Mouse (Mus musculus): ENCODE measurements around the gene Pax5. TPM values are rescaled to one million over a fixed set of nuclear protein-coding genes. Genes with fewer than 3 reads are reported as not detected.

Gene Pax5
- total RNA-seq, 2 experiments from 2014 or later = not detected

GRCm38 (mm10) chr4:44708311-44708710 is 2.0 kb downstream of the Pax5 start:
- no peak for ATAC-seq (replicated peaks; ENCODE audit: low FRiP score, poor library complexity, severe bottlenecking)

GRCm38 (mm10) chr4:44706865-44707264 is 3.4 kb downstream of the Pax5 start:
- ATAC-seq (replicated peaks; ENCODE audit: low FRiP score, poor library complexity, severe bottlenecking) = no peak

GRCm38 (mm10) chr4:44705967-44706366 is 4.3 kb downstream of the Pax5 start:
- no peak for ATAC-seq (replicated peaks; ENCODE audit: low FRiP score, poor library complexity, severe bottlenecking)

- ATAC-seq (replicated peaks; ENCODE audit: low FRiP score, poor library complexity, severe bottlenecking) = no peak
Measured at GRCm38 (mm10) chr4:44705151-44705550, 5.1 kb downstream of the Pax5 start.

- no peak for ATAC-seq (replicated peaks; ENCODE audit: low FRiP score, poor library complexity, severe bottlenecking)
Measured at GRCm38 (mm10) chr4:44704369-44704745, 5.9 kb downstream of the Pax5 start.

GRCm38 (mm10) chr4:44703686-44704368 is 6.5 kb downstream of the Pax5 start:
- ATAC-seq (replicated peaks; ENCODE audit: low FRiP score, poor library complexity, severe bottlenecking) = no peak

- ATAC-seq (replicated peaks; ENCODE audit: low FRiP score, poor library complexity, severe bottlenecking) = no peak
Measured at GRCm38 (mm10) chr4:44702891-44703685, 7.2 kb downstream of the Pax5 start.

- no peak for ATAC-seq (replicated peaks; ENCODE audit: low FRiP score, poor library complexity, severe bottlenecking)
Measured at GRCm38 (mm10) chr4:44702011-44702527, 8.2 kb downstream of the Pax5 start.

GRCm38 (mm10) chr4:44701513-44701912 is 8.8 kb downstream of the Pax5 start:
- ATAC-seq (replicated peaks; ENCODE audit: low FRiP score, poor library complexity, severe bottlenecking) = no peak

GRCm38 (mm10) chr4:44696676-44697075 is 13.6 kb downstream of the Pax5 start:
- ATAC-seq (replicated peaks; ENCODE audit: low FRiP score, poor library complexity, severe bottlenecking) = no peak

- no peak for ATAC-seq (replicated peaks; ENCODE audit: low FRiP score, poor library complexity, severe bottlenecking)
Measured at GRCm38 (mm10) chr4:44694369-44694768, 15.9 kb downstream of the Pax5 start.

- no peak for ATAC-seq (replicated peaks; ENCODE audit: low FRiP score, poor library complexity, severe bottlenecking)
Measured at GRCm38 (mm10) chr4:44685582-44685981, 24.7 kb downstream of the Pax5 start.

GRCm38 (mm10) chr4:44680242-44680897 is 29.9 kb downstream of the Pax5 start:
- ATAC-seq (replicated peaks; ENCODE audit: low FRiP score, poor library complexity, severe bottlenecking) = no peak

GRCm38 (mm10) chr4:44678641-44679040 is 31.6 kb downstream of the Pax5 start:
- no peak for ATAC-seq (replicated peaks; ENCODE audit: low FRiP score, poor library complexity, severe bottlenecking)

- ATAC-seq (replicated peaks; ENCODE audit: low FRiP score, poor library complexity, severe bottlenecking) = no peak
Measured at GRCm38 (mm10) chr4:44678026-44678425, 32.3 kb downstream of the Pax5 start.

GRCm38 (mm10) chr4:44674973-44675372 is 35.3 kb downstream of the Pax5 start:
- no peak for ATAC-seq (replicated peaks; ENCODE audit: low FRiP score, poor library complexity, severe bottlenecking)

GRCm38 (mm10) chr4:44673726-44674125 is 36.6 kb downstream of the Pax5 start:
- ATAC-seq (replicated peaks; ENCODE audit: low FRiP score, poor library complexity, severe bottlenecking) = no peak

- ATAC-seq (replicated peaks; ENCODE audit: low FRiP score, poor library complexity, severe bottlenecking) = no peak
Measured at GRCm38 (mm10) chr4:44672216-44672937, 37.9 kb downstream of the Pax5 start.

- no peak for ATAC-seq (replicated peaks; ENCODE audit: low FRiP score, poor library complexity, severe bottlenecking)
Measured at GRCm38 (mm10) chr4:44671486-44671885, 38.8 kb downstream of the Pax5 start.

GRCm38 (mm10) chr4:44671035-44671434 is 39.3 kb downstream of the Pax5 start:
- ATAC-seq (replicated peaks; ENCODE audit: low FRiP score, poor library complexity, severe bottlenecking) = no peak
